Mouse (Mus musculus) retina, postnatal 7 days (tissue): ENCODE measurements around the gene Tmem30a.

Source experiments
- DNase-seq: peaks from one replicate; pipeline ENCODE4 v3.0.0-alpha.2; 2012; ENCODE audit warnings: low read depth, low spot score

Tmem30a gene

DNA sequence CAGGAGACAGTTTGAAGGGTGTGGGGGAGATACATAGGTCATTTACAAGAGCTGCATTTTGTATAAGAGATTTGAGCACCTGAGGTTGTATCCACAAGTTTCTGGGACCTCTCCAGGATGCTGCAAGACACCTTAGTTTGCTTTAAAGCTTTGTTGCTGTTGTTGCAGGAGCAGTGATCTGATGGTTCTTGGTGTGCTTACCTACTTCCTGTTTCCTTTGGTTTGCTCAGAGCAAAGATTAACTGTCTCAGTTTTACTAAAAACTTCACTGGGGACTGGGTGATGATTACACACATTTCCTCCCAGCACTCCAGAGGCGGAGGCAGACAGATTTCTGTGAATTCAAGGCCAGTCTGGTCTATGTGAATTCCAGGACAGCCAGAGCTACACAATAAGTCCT is 1.8 kb upstream of the Tmem30a start:
- DNase-seq = no peak

DNA sequence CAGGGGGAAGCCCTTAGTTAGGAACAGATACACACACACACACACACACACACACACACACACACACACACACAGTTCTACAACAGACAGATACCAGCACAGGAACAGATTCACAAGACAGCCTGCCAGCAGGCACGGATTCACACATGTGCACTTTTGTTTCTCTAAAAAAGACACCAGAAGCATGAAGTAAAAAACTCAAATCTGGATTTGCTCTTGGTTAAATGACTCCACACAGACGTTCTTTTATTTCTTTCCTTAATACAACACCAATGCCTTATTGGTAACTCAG is 7.6 kb downstream of the Tmem30a start:
- no peak for DNase-seq

DNA sequence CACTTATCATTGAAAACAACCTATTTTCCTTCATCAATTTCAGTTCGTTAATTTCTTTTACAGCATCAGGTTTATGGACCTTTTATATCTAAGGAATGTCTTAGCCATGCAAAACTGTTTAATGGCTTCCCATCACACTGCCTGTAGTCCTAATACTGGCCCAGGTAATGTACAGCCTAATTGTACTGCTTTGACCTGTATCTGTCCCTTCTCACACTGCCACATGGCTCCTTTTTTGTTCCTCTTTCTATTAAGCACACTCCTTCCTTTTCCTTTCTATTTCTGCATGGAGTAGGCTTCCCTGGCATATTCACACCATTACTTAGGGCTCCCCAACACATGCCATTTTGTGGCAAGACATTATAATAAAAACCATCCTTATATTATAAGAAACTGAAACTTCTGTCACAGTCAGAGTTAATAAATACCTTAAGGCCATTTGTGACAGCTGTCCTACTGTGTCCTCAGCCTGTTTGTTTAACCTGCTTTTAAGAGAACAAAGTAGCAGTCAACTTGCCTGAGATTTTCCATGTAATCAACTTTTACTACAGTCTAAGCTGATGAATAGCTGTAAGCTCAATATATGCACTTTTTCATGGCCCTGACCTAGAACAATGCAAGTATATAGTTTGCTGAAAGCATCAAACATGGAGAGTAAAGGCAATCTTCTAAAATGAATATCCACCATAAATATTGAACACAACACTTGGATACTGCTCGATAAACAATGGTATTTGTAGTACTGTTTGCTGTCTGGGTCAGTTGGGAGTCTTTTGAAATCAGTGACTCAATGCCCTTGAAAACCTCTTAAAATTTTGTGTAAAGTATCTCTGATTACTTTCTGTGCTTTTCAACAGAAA is 8.1 kb downstream of the Tmem30a start:
- no peak for DNase-seq

DNA sequence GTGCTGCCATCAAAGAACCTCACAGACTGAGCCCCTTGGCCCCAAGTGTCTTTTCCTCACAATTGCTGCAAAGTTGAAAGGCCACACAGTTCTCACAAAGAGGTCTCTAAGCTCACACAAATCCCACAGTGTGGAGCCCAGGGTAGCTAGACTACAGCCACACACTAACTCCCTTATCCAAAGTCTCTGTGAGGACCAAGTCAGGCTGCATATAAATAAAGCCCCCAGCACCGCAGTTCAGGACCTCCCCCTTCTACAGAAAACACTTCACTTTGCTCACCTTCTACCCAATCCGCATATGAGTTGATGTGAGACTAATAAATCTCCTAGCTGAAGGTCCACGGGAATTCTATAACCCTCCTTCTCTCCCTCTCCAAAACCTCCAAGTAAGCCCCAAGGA is 8.9 kb downstream of the Tmem30a start:
- DNase-seq = no peak

DNA sequence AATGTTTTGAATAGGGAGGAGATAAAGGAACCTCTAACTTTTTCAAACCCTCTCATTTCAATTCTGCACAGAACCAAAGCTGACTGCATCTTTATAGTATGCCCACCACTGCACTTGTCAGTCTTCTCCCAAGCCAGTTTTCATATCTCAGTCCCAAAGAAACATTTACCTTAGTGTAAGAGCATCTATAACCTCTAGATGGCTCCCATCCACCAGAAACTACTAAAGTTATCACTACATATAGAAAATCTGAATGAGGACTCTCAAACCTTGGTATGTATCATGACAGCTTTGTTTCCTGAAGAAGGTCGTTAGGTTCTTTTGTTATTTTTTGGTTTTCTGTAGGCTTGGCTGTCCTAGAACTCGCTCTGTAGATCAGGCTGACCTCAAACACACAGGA is 14.0 kb downstream of the Tmem30a start:
- peak; percentile 13 for DNase-seq

DNA sequence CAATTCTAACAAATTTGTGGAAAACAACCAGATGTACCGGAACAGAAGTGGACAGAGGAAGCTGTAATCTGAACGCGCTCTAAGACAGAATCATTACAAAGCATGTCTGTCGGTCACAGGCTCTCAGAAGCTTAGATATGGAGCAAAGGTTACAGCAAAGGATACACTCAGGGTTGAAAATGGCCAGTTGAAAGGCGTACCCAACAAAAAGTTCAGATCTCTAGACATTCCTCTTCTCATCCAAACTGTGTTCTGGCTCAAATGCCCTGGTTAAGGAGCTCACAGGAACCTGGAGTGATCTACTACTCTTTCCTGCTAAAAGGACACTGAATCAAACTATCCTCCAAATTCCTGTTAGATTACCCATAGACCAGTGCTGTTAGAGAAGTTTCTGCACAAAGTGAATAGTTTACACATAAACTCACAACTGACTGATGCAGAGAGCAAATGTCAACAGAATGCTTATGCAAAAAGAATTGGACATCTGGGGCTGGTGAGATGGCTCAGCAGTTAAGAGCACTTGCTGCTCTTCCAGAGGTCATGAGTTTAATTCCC is 26.2 kb downstream of the Tmem30a start:
- DNase-seq = no peak

DNA sequence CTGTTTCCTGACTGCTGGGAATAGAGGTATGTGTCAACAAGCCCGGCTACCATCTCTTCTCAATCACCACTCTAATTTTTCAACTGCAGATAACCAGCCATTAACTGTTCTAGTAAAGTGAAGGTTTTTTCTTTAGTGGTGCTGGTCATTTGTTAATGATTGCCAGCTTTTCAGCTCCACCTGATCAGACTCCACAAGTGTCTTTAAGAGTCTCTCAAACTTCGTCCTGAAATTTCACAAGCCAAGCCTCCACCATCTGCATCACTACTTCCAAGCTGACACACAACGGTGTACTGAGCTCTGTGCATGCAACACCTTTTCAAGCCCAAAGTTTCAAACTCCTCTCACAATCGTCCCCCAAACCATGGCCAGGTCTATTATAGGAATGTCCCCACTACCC is 28.0 kb downstream of the Tmem30a start:
- DNase-seq = no peak

DNA sequence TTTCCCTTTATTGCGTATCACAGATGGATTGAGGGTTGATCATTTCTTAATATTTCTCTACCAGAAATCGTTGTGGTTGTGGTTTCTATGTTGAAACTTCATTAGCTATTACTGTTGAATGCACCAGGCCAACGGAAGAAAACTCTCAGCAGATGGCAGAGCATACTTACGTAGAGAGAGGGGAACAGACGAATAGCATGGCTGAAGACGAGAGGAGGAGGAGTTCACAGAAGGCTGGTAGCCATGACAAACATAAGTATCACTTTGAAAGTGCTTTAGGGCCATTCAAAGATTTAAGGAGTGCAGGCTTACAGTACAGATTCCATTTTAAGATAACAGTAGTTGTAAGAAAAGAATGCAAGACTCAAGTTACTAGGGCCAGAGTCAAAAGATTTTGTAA is 30.8 kb downstream of the Tmem30a start:
- no peak for DNase-seq

DNA sequence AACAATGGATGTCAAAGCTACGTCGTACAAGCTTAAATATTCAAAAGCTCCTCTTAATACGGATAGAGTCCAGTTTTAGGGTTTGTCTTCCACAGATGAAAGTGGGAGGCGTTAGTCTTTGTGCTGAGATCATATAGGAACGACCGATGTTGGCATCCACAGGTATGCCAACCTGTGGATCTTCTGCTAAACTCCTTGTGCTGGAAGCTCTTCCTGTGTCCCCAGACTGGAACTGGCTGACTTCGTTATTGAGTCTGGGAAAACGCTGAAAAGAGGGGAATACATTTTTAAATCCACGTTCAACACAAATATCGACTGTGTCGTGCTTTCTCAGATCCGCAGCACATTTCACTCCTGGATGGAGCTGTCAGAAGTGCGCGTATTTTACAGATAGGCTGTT is 33.2 kb downstream of the Tmem30a start:
- DNase-seq = no peak

DNA sequence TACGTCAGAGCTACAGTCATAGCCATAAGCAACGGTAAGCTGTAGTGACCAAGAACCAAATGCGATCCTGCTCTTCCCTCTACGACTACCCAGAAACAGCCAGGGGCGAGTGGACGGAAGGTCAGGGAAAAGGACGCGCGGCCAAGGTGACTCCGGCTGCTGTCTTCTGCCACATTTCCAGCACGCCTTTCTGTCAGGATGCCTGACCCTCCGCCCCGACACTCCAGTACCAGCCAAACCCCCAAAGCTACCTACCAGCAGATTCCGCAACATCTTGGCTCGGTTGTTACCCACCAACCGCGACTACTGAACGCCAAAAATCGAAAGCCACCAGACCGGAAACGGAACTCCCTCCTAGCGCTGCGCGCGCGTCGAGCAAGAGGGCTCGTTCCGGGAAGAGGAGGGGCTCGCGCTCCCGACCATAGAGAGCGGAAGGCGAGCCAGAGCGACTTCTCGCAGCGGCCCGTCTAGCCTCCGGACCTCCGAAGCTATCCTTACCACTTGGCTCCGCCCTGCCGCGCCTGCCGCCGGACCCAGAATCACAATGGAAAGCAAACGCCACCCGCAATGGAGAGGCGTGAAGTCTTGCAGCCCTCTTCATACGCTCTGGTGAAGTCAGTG is 33.8 kb downstream of the Tmem30a start, which contains the start of gene Cox7a2:
Gene Cox7a2 (minus strand): TSS at position 494 of the 621 bp plus-strand sequence.
- peak; percentile 93 for DNase-seq

DNA sequence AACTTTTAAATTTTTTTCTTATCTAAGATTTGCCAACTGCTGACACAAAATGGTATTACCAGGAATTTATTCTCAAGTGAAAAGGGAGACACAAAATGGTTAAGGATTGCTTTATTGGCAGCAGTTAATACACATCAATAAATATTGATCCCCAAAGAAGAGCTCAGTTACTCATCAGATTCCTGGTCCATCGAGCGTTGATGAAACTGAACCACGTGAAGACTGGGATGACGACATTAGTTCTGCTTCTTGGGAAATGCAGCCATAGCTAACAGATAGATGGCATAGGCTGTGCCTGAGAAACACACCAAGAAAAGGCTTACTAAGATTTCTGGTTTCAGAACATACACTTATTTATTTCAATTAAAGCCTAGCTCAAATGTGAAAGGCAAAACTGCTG is 38.0 kb downstream of the Tmem30a start:
- DNase-seq = no peak

DNA sequence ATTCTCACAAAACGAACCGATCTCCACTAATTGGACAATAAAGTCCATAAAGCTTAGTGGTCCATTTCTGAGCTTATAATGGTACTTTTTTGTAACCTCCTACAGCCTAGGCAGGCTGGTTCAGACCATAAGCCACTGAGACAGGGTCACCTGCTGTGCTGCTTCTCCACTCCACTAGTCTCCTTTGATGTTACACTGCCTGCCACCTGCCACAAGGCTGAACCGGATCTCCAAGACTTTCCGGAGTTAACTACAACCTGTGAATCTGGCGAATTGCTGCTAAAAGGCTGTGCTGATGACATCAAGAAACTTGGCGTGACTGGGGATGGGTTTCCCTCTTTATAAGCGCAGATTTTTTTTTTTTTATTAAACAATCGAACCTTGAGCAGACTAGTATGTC is 41.5 kb downstream of the Tmem30a start:
- no peak for DNase-seq

DNA sequence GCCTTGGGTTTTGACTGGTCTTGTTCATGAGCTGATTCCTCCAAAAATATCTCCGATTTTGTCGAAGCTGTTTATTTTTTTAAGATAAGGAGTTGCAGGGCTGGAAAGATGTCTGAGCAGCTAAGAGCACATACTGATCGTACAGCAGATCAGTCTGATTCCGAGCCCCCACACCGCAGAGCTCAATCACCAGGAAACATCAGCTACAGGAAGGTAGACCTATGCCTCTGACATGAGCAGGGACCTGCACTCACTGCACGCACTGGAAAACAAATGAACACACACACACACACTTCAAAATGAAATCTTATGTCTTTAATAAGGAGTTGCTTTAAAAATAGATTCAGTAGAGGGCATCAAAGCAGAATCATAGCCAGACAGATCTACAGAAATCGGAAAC is 42.6 kb downstream of the Tmem30a start:
- DNase-seq = no peak

DNA sequence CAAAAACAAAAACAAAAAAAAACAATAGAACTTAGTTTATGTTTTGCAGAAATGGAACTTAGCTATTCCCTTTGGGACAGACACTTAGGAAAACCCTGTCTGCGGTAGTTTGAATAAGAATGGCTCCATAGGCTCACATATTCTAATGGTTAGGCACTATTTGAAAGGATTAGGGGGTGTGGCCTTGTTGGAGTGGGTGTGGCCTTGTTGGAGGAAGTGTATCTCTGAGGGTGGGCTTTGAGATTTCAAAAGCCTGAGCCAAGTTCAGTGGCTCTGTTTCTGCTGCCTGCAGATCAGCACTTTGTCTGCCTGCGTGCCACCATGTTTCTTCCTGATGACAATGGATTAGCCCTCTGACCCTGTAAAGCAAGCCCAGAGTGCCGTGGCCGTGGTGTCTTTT is 48.3 kb downstream of the Tmem30a start:
- DNase-seq = no peak

DNA sequence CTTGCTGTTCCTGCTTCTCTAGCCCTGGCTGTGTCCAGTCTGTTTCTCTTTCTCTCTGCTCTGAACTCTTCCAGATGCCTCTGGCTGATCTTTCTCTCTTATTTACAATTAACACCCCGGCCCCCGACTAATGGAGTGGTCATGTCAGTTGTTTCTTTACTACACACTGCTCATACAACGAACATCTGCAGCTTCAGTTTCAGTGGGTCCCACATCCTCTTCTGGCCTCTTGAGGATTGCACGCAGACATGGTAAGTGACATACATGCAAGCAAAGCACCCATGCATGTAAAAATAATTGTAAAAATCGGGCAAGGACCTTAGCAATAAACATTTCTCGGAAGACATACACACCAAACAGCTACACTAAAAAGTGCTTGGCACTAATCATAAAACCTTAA is 57.7 kb downstream of the Tmem30a start:
- no peak for DNase-seq

DNA sequence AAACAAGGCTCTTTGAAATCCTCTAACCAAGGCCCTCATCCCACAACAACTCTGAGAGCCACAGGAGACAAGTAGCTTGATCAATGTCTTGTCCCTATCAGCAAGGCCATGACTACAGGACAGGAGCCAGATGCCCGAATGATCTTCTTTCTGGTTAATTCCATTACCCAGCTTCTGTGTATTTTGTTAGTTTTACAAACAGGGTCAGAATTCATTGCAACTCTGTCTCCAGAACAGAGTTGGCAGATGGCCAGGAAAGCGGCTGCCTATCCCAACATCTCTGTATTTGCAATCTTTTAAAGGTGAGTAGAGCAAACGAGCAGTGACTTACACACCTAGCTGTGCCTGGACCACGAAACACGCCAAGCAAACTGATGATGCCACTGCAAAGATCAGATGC is 63.0 kb downstream of the Tmem30a start:
- DNase-seq = no peak

DNA sequence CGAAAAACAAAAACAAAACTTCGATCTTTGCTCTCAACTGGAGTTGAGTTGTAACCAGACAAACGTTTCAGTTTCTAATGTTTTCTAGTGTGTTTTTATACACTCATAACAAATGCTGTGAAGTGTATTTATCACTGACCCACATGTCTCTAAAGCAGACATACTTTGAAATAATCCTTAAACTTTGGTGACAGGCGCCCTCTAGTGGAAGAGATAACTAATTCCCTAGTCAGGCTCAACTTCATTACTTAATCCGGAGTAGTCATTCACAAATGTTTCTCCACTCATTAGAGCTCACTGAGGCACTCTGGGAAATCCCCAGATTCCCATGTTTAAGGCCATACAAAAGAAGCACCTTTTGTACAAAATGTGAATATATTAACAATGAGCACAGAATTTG is 70.2 kb downstream of the Tmem30a start:
- DNase-seq = no peak

DNA sequence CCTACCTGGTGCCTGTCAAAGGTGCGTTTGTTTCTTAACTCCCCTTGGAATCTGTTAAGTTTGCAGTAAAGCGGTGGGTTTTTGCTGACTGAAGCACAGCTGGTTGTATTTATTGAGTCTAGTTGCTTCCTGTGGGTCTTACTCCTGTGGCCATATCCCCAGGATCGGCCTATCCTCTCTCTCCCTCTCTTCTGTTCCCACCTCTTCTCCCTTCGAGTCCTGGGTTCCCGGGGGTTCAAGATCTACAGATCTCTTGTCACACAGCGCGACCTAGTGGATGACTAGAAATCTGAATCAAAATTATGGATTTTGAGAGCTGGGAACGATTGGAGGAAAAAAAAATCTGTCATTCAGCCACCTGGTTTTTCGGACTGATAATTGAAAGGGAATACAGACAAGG is 72.3 kb downstream of the Tmem30a start:
- peak; percentile 52 for DNase-seq

DNA sequence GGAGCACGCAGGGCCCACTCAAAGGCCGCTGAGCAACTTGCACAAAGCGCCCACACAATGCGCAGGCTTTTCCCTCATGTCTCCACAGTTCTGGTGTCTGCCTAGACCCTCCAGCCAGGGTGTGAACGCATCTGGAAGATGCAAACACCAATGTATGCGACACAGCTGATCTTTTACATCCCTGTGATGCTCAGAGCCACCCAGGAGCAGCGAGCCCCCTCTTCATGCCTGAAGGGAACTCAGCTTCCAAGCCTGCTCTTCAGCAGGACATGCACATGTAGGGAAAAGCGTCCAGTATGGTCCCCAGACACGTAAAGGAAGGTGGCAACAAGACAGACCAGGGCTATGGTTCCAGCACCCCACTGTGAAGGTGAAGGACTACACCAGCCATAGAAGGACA is 73.2 kb downstream of the Tmem30a start:
- no peak for DNase-seq

DNA sequence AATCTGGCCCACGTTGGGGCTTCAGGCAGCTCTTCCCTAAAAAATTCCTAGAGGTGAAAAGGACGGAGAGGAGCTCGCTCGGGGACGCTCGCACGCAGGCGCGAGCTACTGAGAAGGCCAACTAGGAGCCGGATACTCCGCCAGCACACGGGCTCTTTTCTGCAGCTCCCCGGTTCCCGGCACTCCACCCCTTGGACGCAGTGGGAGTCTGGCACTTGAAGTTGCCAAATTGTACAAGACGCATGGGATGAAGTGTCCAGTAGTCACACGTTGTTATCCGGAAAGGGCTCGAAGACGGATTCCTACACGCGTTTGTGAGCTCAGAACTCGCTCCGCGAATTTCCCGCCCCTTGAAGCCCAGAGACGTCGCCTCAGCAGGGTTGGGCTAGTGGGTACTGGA is 73.9 kb downstream of the Tmem30a start:
- no peak for DNase-seq
